Mouse (Mus musculus): ENCODE measurements around the gene Poc5. TPM values are rescaled to one million over a fixed set of nuclear protein-coding genes. Genes with fewer than 3 reads are reported as not detected.

The Poc5 gene
- total RNA-seq, 2 experiments from 2014 or later: 13.8 to 22.1 TPM

Other genes with a start within 250 kb of the Poc5 start
- gene Ankdd1b, start 82.9 kb downstream of the Poc5 start, total RNA-seq (2015; ENCODE audit: low replicate concordance): not detected in 2 replicates
- not detected in 2 replicates for gene Ankdd1b, start 82.9 kb downstream of the Poc5 start, total RNA-seq (2017; ENCODE audit: low replicate concordance)
- gene Gm17622, start 102.4 kb downstream of the Poc5 start, total RNA-seq (2015; ENCODE audit: low replicate concordance): not detected in 2 replicates
- not detected in 2 replicates for gene Gm17622, start 102.4 kb downstream of the Poc5 start, total RNA-seq (2017; ENCODE audit: low replicate concordance)
- gene Polk, start 154.3 kb downstream of the Poc5 start, total RNA-seq (2015; ENCODE audit: low replicate concordance): 7.2 and 18.0 TPM in 2 replicates
- 13.9 and 16.3 TPM in 2 replicates for gene Polk, start 154.3 kb downstream of the Poc5 start, total RNA-seq (2017; ENCODE audit: low replicate concordance)
- gene Col4a3bp, start 154.3 kb downstream of the Poc5 start, total RNA-seq (2015; ENCODE audit: low replicate concordance): 61.6 and 63.7 TPM in 2 replicates
- 72.0 and 72.3 TPM in 2 replicates for gene Col4a3bp, start 154.3 kb downstream of the Poc5 start, total RNA-seq (2017; ENCODE audit: low replicate concordance)